Mouse (Mus musculus) MEL (cell line): Measurements from ENCODE around the gene Cdca3.

Experiments
- CHD2 ChIP-seq: IDR thresholded peaks from 2 replicates; pipeline ENCODE4 v1.6.1; 2011; ENCODE audit warnings: low read length, improper control_type of control experiment
- CTCF ChIP-seq, 3 experiments: IDR thresholded peaks in 2 of 3; conservative IDR thresholded peaks in 1 of 3; 2 replicates each; pipeline ENCODE4 v1.5.1; 2011 to 2012; ENCODE audit warnings: low read length in 3 of 3, low read depth in 2 of 3, mild to moderate bottlenecking in 2 of 3, improper control_type of control experiment in 1 of 3, inconsistent platforms in 1 of 3, mixed read lengths in 1 of 3, moderate library complexity in 1 of 3; ENCODE audit not compliant: control insufficient read depth in 1 of 3, insufficient read depth in 1 of 3, poor library complexity in 1 of 3, severe bottlenecking in 1 of 3
- EP300 ChIP-seq, 2 experiments: IDR thresholded peaks; 2 replicates each; pipeline ENCODE4 v1.6.1; 2011; ENCODE audit warnings: improper control_type of control experiment in 2 of 2, low read length in 2 of 2, low read depth in 1 of 2, mild to moderate bottlenecking in 1 of 2
- GATA1 ChIP-seq: IDR thresholded peaks from 2 replicates; pipeline ENCODE4 v1.6.1; 2011; ENCODE audit warnings: low read depth, low read length, improper control_type of control experiment
- POLR2A ChIP-seq, 2 experiments: IDR thresholded peaks; 2 replicates each; pipeline ENCODE4 v1.6.1; 2011 to 2012; ENCODE audit warnings: low read length in 2 of 2, mild to moderate bottlenecking in 2 of 2, control low read depth in 1 of 2, improper control_type of control experiment in 1 of 2, low read depth in 1 of 2, moderate library complexity in 1 of 2; ENCODE audit not compliant: control insufficient read depth in 1 of 2, insufficient read depth in 1 of 2, poor library complexity in 1 of 2
- POLR2AphosphoS5 ChIP-seq: IDR thresholded peaks from 2 replicates; pipeline ENCODE4 v1.6.1; 2012; ENCODE audit warnings: low read depth, borderline replicate concordance, mild to moderate bottlenecking, inconsistent platforms, low read length, moderate library complexity, mixed read lengths
- TAL1 ChIP-seq: IDR thresholded peaks from 2 replicates; pipeline ENCODE4 v1.6.1; 2012; ENCODE audit warnings: mild to moderate bottlenecking, inconsistent platforms, low read length, moderate library complexity, mixed read lengths
- TCF12 ChIP-seq: IDR thresholded peaks from 2 replicates; pipeline ENCODE4 v1.6.1; 2014; ENCODE audit warnings: low read depth, mild to moderate bottlenecking, inconsistent platforms, low read length, improper control_type of control experiment, moderate library complexity
- USF2 ChIP-seq, 2 experiments: IDR thresholded peaks; 2 replicates each; pipeline ENCODE4 v1.6.1; 2011 to 2012; ENCODE audit warnings: improper control_type of control experiment in 2 of 2, low read length in 2 of 2, borderline replicate concordance in 1 of 2, inconsistent platforms in 1 of 2, low read depth in 1 of 2, mild to moderate bottlenecking in 1 of 2; ENCODE audit not compliant: insufficient read depth in 1 of 2

- TF ChIP-seq POLR2AphosphoS5 (no peak), CHD2 (no peak), TAL1 (no peak), TCF12 (no peak), GATA1 (no peak), CTCF (IDR thresholded peaks at IDR 0.05 in 2 of 3, conservative IDR thresholded peaks at IDR 0.05 in 1 of 3; ENCODE audit: control insufficient read depth in 1 of 3, insufficient read depth in 1 of 3, low read depth in 2 of 3, low read length in 3 of 3, poor library complexity in 1 of 3, severe bottlenecking in 1 of 3) (no peak), POLR2A (IDR thresholded peaks at IDR 0.05; ENCODE audit: control insufficient read depth in 1 of 2, insufficient read depth in 1 of 2, low read depth in 1 of 2, low read length in 2 of 2, poor library complexity in 1 of 2) (no peak), USF2 (IDR thresholded peaks at IDR 0.05; ENCODE audit: borderline replicate concordance in 1 of 2, insufficient read depth in 1 of 2, low read depth in 1 of 2, low read length in 2 of 2) (no peak), EP300 (IDR thresholded peaks at IDR 0.05; ENCODE audit: low read depth in 1 of 2, low read length in 2 of 2) (no peak)
Observed at GRCm38 (mm10) chr6:124834512-124835081, 5.2 kb downstream of the Cdca3 start.
